Mouse (Mus musculus) forebrain, embryonic 12.5 days (tissue): ENCODE data around the gene Ccin. TPM values are rescaled to one million over a fixed set of nuclear protein-coding genes. Genes with fewer than 3 reads are reported as not detected.
A peak's percentile ranks its signal among the peaks of the same experiment; 100 is the strongest.

Experiments
- ATAC-seq: fragments of 200-750 bp; cut with Nextera tagmentation; 2 replicates; pipeline ENCODE4 v1.8.0; 2017; ENCODE audit warnings: moderate TSS enrichment; ENCODE audit not compliant: low FRiP score
- H3K27ac ChIP-seq: fragments of 300-500 bp; sonication (generic); 2 replicates; pipeline ENCODE4 v1.5.1; 2016; ENCODE audit warnings: mild to moderate bottlenecking
- H3K27me3 ChIP-seq: fragments of 300-500 bp; sonication (generic); 2 replicates; pipeline ENCODE4 v1.6.1; 2016; ENCODE audit warnings: mild to moderate bottlenecking
- H3K36me3 ChIP-seq: fragments of 300-500 bp; sonication (generic); replicated peaks from 2 replicates; pipeline ENCODE4 v1.6.1; 2016; ENCODE audit warnings: mild to moderate bottlenecking
- H3K4me1 ChIP-seq: fragments of 300-500 bp; sonication (generic); 2 replicates; pipeline ENCODE4 v1.6.1; 2016
- H3K4me2 ChIP-seq: fragments of 300-500 bp; sonication (generic); 2 replicates; pipeline ENCODE4 v1.6.1; 2016; ENCODE audit warnings: mild to moderate bottlenecking, moderate library complexity
- H3K4me3 ChIP-seq: fragments of 300-500 bp; sonication (generic); replicated peaks from 2 replicates; pipeline ENCODE4 v1.5.1; 2016; ENCODE audit warnings: mild to moderate bottlenecking
- H3K9ac ChIP-seq: fragments of 300-500 bp; sonication (generic); 2 replicates; pipeline ENCODE4 v1.6.1; 2016; ENCODE audit warnings: mild to moderate bottlenecking
- H3K9me3 ChIP-seq: fragments of 300-500 bp; sonication (generic); 2 replicates; pipeline ENCODE4 v1.6.1; 2016
- WGBS: fragments of 180-500 bp; shearing (Covaris S2); methylation state at CpG from one replicate; pipeline ENCODE4 v1.1.7; 2016; 5-methylcytosine and 5-hydroxymethylcytosine counted together
- polyA plus RNA-seq: library from polyadenylated mRNA; unstranded; fragments of >200 nt; fragmentation: Nextera tagmentation; extraction: Ambion mirVana; gene quantifications from 2 replicates; pipeline ENCODE4 v1.2.1, GENCODE M21; 2016

Gene Ccin
- polyA plus RNA-seq, 1 experiment from 2014 or later = 0.09 TPM

GRCm38 (mm10) chr4:43964951-43965684 lies 18.2 kb upstream of the Ccin start:
- Histone ChIP-seq H3K4me3 (no peak overlapping the region), H3K9me3 (no peaks in the 10 kb centered on the region), H3K4me1 (peaks cover 24% of the 10 kb centered on the region), H3K4me2 (no peak overlapping the region), H3K27ac (no peak overlapping the region), H3K36me3 (no peaks in the 10 kb centered on the region), H3K9ac (no peak overlapping the region), H3K27me3 (peaks cover 10% of the 10 kb centered on the region; the same call in 1 of the 2 replicates)
- ATAC-seq = no peak
- WGBS = 52% methylated on average over 4 of the region's 4 CpGs

- Histone ChIP-seq H3K4me1 (peaks cover 24% of the 10 kb centered on the region), H3K4me2 (no peak overlapping the region), H3K27me3 (peaks cover 10% of the 10 kb centered on the region; the same call in 1 of the 2 replicates), H3K9ac (no peak overlapping the region), H3K36me3 (peaks cover 5% of the 10 kb centered on the region), H3K27ac (no peak overlapping the region), H3K9me3 (no peaks in the 10 kb centered on the region), H3K4me3 (no peak overlapping the region)
- no peak for ATAC-seq
- WGBS = 77% methylated on average over 7 of the region's 7 CpGs
Measured at GRCm38 (mm10) chr4:43965856-43966535, 17.3 kb upstream of the Ccin start.

GRCm38 (mm10) chr4:43968650-43969049 lies 14.6 kb upstream of the Ccin start:
- Histone ChIP-seq H3K27ac (no peak overlapping the region), H3K36me3 (peaks cover 6% of the 10 kb centered on the region), H3K4me3 (no peak overlapping the region), H3K4me1 (peaks cover 42% of the 10 kb centered on the region), H3K9ac (no peak overlapping the region), H3K27me3 (peaks cover 6% of the 10 kb centered on the region; the same call in 1 of the 2 replicates), H3K9me3 (no peaks in the 10 kb centered on the region), H3K4me2 (no peak overlapping the region)
- WGBS = 47% methylated on average over 13 of the region's 13 CpGs
- ATAC-seq = no peak

- H3K9ac ChIP-seq = no peak overlapping the region
- ATAC-seq = peak; percentile 61
- no peaks in the 10 kb centered on the region for H3K9me3 ChIP-seq
- H3K4me2 ChIP-seq = peak overlapping the region; percentile 13; the same call in 1 of the 2 replicates
- H3K36me3 ChIP-seq = peaks cover 6% of the 10 kb centered on the region
- H3K4me3 ChIP-seq = no peak overlapping the region
- 19% methylated on average over 4 of the region's 4 CpGs for WGBS
- no peak overlapping the region for H3K27ac ChIP-seq
- H3K27me3 ChIP-seq = peaks cover 6% of the 10 kb centered on the region; the same call in 1 of the 2 replicates
- H3K4me1 ChIP-seq = peaks cover 43% of the 10 kb centered on the region
Measured at GRCm38 (mm10) chr4:43969373-43969772, 13.9 kb upstream of the Ccin start.

GRCm38 (mm10) chr4:43970393-43971330 lies 12.6 kb upstream of the Ccin start:
- no peak overlapping the region for H3K4me3 ChIP-seq
- H3K36me3 ChIP-seq = peaks cover 6% of the 10 kb centered on the region
- peaks cover 6% of the 10 kb centered on the region; the same call in 1 of the 2 replicates for H3K27me3 ChIP-seq
- H3K4me1 ChIP-seq = peaks cover 34% of the 10 kb centered on the region
- no peaks in the 10 kb centered on the region for H3K9me3 ChIP-seq
- 84% methylated on average over 20 of the region's 20 CpGs for WGBS
- no peak for ATAC-seq
- no peak overlapping the region for H3K27ac ChIP-seq
- H3K9ac ChIP-seq = no peak overlapping the region
- H3K4me2 ChIP-seq = no peak overlapping the region

- Histone ChIP-seq H3K9me3 (no peaks in the 10 kb centered on the region), H3K27me3 (peaks cover 6% of the 10 kb centered on the region; the same call in 1 of the 2 replicates), H3K36me3 (peaks cover 6% of the 10 kb centered on the region), H3K4me1 (peaks cover 34% of the 10 kb centered on the region), H3K27ac (peak overlapping the region; percentile 61), H3K4me3 (no peak overlapping the region), H3K9ac (no peak overlapping the region), H3K4me2 (0 out of 2 replicates have a peak overlapping the region, but pooled peaks have one; percentile 8)
- WGBS = 69% methylated on average over 9 of the region's 9 CpGs
- ATAC-seq = 0 out of 2 replicates have a peak, but pooled peaks have one; percentile 8
Measured at GRCm38 (mm10) chr4:43971541-43972136, 11.6 kb upstream of the Ccin start.

GRCm38 (mm10) chr4:43972137-43972591 lies 11.1 kb upstream of the Ccin start:
- peaks cover 8% of the 10 kb centered on the region; the same call in 1 of the 2 replicates for H3K27me3 ChIP-seq
- H3K36me3 ChIP-seq = peaks cover 6% of the 10 kb centered on the region
- WGBS = 9% methylated on average over 8 of the region's 8 CpGs
- peaks cover 34% of the 10 kb centered on the region for H3K4me1 ChIP-seq
- H3K9me3 ChIP-seq = no peaks in the 10 kb centered on the region
- H3K9ac ChIP-seq = no peak overlapping the region
- peak overlapping the region; percentile 8; the same call in 1 of the 2 replicates for H3K4me2 ChIP-seq
- ATAC-seq = peak; percentile 52; the same call in 1 of the 2 replicates
- peak overlapping the region; percentile 61 for H3K27ac ChIP-seq
- H3K4me3 ChIP-seq = no peak overlapping the region

GRCm38 (mm10) chr4:43973526-43973981 lies 9.7 kb upstream of the Ccin start:
- Histone ChIP-seq H3K36me3 (peaks cover 6% of the 10 kb centered on the region), H3K9me3 (no peaks in the 10 kb centered on the region), H3K27me3 (peaks cover 8% of the 10 kb centered on the region), H3K4me1 (peaks cover 39% of the 10 kb centered on the region), H3K27ac (no peak overlapping the region), H3K4me2 (no peak overlapping the region), H3K4me3 (no peak overlapping the region), H3K9ac (no peak overlapping the region)
- ATAC-seq = no peak
- 37% methylated on average over 4 of the region's 4 CpGs for WGBS

- H3K9me3 ChIP-seq = no peaks in the 10 kb centered on the region
- no peak for ATAC-seq
- no peak overlapping the region for H3K4me2 ChIP-seq
- peaks cover 36% of the 10 kb centered on the region for H3K4me1 ChIP-seq
- peaks cover 11% of the 10 kb centered on the region for H3K27me3 ChIP-seq
- peaks cover 6% of the 10 kb centered on the region for H3K36me3 ChIP-seq
- no peak overlapping the region for H3K4me3 ChIP-seq
- H3K27ac ChIP-seq = no peak overlapping the region
- no peak overlapping the region for H3K9ac ChIP-seq
- 79% methylated on average over 10 of the region's 10 CpGs for whole genome bisulfite sequencing
Measured at GRCm38 (mm10) chr4:43974914-43975616, 8.2 kb upstream of the Ccin start.

GRCm38 (mm10) chr4:43976223-43976740 lies 7.0 kb upstream of the Ccin start:
- Histone ChIP-seq H3K4me3 (no peak overlapping the region), H3K9me3 (no peaks in the 10 kb centered on the region), H3K4me1 (peaks cover 36% of the 10 kb centered on the region), H3K9ac (no peak overlapping the region), H3K36me3 (no peaks in the 10 kb centered on the region), H3K27ac (no peak overlapping the region), H3K27me3 (peaks cover 22% of the 10 kb centered on the region), H3K4me2 (no peak overlapping the region)
- no peak for ATAC-seq
- 84% methylated on average over 6 of the region's 6 CpGs for WGBS
